Mouse (Mus musculus) forebrain, embryonic 11.5 days (tissue): ENCODE data around the gene Zmym3. TPM values are rescaled to one million over a fixed set of nuclear protein-coding genes. Genes with fewer than 3 reads are reported as not detected.

ENCODE experiments used
- polyA plus RNA-seq: library from polyadenylated mRNA; unstranded; fragments of >200 nt; fragmentation: Nextera tagmentation; extraction: Ambion mirVana; gene quantifications from 2 replicates; pipeline ENCODE4 v1.2.1, GENCODE M21; 2014

Gene Zmym3
- polyA plus RNA-seq, 1 experiment from 2014 or later, result 24.4 TPM

Other genes with a start within 250 kb of the Zmym3 start
- gene Snx12, start 198.3 kb downstream of the Zmym3 start, polyA plus RNA-seq, result 56.0 and 57.5 TPM in 2 replicates
- gene Foxo4, start 166.3 kb downstream of the Zmym3 start, polyA plus RNA-seq, result 1.3 and 2.1 TPM in 2 replicates
- gene Gm614, start 156.9 kb downstream of the Zmym3 start, polyA plus RNA-seq, result not detected in 2 replicates
- gene Il2rg, start 152.6 kb downstream of the Zmym3 start, polyA plus RNA-seq, result 1.7 and 1.9 TPM in 2 replicates
- not detected in 2 replicates for gene Gm20489, start 151.8 kb downstream of the Zmym3 start, polyA plus RNA-seq
- 46.5 and 47.6 TPM in 2 replicates for gene Med12, start 146.8 kb downstream of the Zmym3 start, polyA plus RNA-seq
- gene Nlgn3, start 121.7 kb downstream of the Zmym3 start, polyA plus RNA-seq, result 28.1 and 32.1 TPM in 2 replicates
- gene Gjb1, start 44.5 kb downstream of the Zmym3 start, polyA plus RNA-seq, result not detected in 2 replicates
- gene Nono, start 8.5 kb upstream of the Zmym3 start, polyA plus RNA-seq, result 671 and 672 TPM in 2 replicates
- 3.0 and 3.5 TPM in 2 replicates for gene Itgb1bp2, start 28.2 kb upstream of the Zmym3 start, polyA plus RNA-seq
- 28.3 and 30.2 TPM in 2 replicates for gene Taf1, start 111.9 kb upstream of the Zmym3 start, polyA plus RNA-seq
- gene Ogt, start 219.2 kb upstream of the Zmym3 start, polyA plus RNA-seq, result 215 and 230 TPM in 2 replicates